Mouse (Mus musculus) cerebellum, adult 2 months (tissue): ENCODE measurements around the gene Wipf2. TPM values are rescaled to one million over a fixed set of nuclear protein-coding genes. Genes with fewer than 3 reads are reported as not detected.

ENCODE experiments used
- DNase-seq, 2 experiments: peaks; one replicate each; pipeline ENCODE4 v3.0.0; 2021
- H3K27ac ChIP-seq: fragments of 200-500 bp; 2 replicates; pipeline ENCODE4 v1.5.1; 2012; ENCODE audit warnings: low read length, control low read depth, inconsistent platforms; ENCODE audit not compliant: insufficient read depth
- H3K27me3 ChIP-seq: fragments of 200-500 bp; 2 replicates; pipeline ENCODE4 v1.6.1; 2012; ENCODE audit warnings: inconsistent platforms, mild to moderate bottlenecking, low read length, moderate library complexity; ENCODE audit not compliant: control insufficient read depth, insufficient read depth
- H3K4me1 ChIP-seq: fragments of 200-500 bp; 2 replicates; pipeline ENCODE4 v1.6.1; 2011; ENCODE audit warnings: low read length; ENCODE audit not compliant: control insufficient read depth, insufficient read depth
- H3K4me3 ChIP-seq: fragments of 200-500 bp; replicated peaks from 2 replicates; pipeline ENCODE3; 2011; ENCODE audit warnings: mild to moderate bottlenecking, low read depth, low read length, control low read depth; ENCODE audit not compliant: insufficient read depth
- CTCF ChIP-seq: fragments of 200-500 bp; IDR thresholded peaks from 2 replicates; pipeline ENCODE4 v1.5.1; 2011; ENCODE audit warnings: low read depth, mild to moderate bottlenecking, control low read depth, low read length, moderate library complexity, borderline replicate concordance; ENCODE audit not compliant: insufficient read depth
- POLR2A ChIP-seq: fragments of 200-500 bp; IDR thresholded peaks from 2 replicates; pipeline ENCODE4 v1.6.1; 2011; ENCODE audit warnings: low read length, control low read depth, borderline replicate concordance; ENCODE audit not compliant: insufficient read depth
- WGBS: fragments of 180-500 bp; shearing (Covaris S2); methylation state at CpG from one replicate; pipeline ENCODE4 v1.1.7; 2018; 5-methylcytosine and 5-hydroxymethylcytosine counted together
- polyA plus RNA-seq: library from polyadenylated mRNA; depleted of rRNA; stranded (reverse); fragments of >200 nt; gene quantifications from 2 replicates; pipeline ENCODE4 v1.2.3, GENCODE M21; 2012

Wipf2 gene
- polyA plus RNA-seq, 1 experiment = 25.8 TPM

DNA sequence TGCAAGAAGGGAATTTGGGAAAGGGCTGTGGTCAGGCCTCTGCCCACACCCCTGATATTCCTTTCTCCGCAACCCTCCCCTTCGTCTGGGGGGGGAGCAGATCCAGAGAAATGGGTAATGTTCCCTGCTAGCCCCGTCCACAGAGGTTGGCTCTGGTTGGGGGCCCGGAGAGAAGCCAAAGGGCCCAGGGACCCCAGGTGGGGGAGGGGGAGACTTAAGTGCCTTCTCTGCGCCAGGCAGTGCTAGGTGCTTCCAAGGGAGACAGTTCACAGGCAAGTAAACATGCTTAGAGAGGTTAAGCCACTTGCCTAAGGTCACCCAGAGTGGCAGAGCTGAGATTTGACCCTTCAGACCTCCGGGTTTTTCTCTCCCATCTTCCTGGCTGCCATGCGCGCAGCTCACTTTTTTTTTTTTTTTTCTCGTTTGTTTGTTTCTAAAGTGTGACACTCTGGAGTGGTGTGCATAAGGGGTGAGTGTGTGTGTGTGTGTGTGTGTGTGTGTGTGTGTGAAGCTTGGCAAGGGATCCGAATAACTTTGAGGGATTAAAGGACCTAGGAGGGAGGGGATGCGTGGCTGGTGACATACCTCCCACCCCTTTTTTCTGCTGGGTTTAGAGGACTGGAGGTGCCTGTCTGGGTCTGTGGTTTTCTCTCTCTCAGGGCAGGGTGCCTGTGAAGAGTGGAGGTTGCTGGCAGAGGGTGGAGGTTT lies 81.6 kb downstream of the Wipf2 start:
- no peak for DNase-seq
- 65% methylated on average over 11 of the region's 11 CpGs for WGBS
- H3K27ac ChIP-seq = no peak overlapping the region
- peaks cover 49% of the 10 kb centered on the region for H3K4me1 ChIP-seq
- H3K27me3 ChIP-seq = no peaks in the 10 kb centered on the region
- H3K4me3 ChIP-seq = no peak overlapping the region
- TF ChIP-seq POLR2A (no peak), CTCF (no peak)

DNA sequence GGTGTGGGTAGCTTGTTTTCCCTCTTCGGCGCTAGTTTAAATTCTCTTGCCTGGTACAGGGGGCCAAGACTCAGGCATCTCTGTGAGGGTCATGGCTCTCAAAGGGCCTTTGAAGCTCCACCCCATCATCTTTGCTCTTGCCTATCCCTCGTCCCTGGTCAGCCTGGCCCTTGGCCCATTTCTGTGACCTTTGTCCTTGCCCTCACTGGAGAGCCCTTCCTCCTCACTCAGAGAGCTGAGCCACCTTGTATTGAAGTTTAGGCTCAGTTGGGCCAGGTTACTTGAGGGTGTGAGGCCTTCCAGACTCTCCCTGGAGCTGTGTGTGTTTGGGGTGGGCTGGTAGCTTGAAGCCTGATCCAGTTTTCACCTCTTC lies 82.2 kb downstream of the Wipf2 start:
- TF ChIP-seq POLR2A = no peak
- no peak for TF ChIP-seq CTCF
- DNase-seq = no peak
- H3K4me3 ChIP-seq = no peak overlapping the region
- no peak overlapping the region for H3K27ac ChIP-seq
- 65% methylated on average over 3 of the region's 3 CpGs for WGBS
- no peaks in the 10 kb centered on the region for H3K27me3 ChIP-seq
- H3K4me1 ChIP-seq = peaks cover 47% of the 10 kb centered on the region

DNA sequence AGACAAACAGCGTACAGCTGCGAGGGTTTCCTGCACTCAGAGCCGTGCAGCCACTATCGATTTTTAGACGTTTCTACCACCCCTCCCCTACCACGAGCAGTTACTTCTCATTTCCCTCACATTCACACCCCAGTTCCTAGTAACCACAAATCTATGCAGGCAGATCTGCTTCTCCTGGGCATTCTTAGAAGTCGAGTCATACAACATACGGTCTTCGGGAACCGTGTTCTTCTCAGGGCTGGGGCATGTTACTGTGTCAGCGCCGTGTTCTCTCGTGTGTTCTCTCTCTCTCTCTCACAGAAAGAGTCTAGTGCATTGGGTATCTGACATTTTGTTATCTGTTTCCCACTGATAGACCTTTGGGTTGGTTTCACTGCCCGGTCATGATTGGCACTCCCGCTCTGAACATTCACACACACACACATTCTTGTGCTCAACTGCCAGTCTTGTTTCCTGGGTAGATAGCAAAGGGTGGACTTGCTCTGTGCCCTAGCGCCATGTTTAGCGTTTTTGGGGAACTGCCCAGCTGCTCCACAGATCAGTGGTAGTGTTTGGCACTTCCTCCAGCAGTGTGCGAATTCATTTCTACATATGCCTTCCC lies 84.6 kb downstream of the Wipf2 start:
- Histone ChIP-seq H3K27me3 (no peaks in the 10 kb centered on the region), H3K4me3 (no peak overlapping the region), H3K27ac (no peak overlapping the region), H3K4me1 (peaks cover 42% of the 10 kb centered on the region)
- DNase-seq = no peak
- 88% methylated on average over 18 of the region's 18 CpGs for WGBS
- TF ChIP-seq POLR2A = no peak
- no peak for TF ChIP-seq CTCF

DNA sequence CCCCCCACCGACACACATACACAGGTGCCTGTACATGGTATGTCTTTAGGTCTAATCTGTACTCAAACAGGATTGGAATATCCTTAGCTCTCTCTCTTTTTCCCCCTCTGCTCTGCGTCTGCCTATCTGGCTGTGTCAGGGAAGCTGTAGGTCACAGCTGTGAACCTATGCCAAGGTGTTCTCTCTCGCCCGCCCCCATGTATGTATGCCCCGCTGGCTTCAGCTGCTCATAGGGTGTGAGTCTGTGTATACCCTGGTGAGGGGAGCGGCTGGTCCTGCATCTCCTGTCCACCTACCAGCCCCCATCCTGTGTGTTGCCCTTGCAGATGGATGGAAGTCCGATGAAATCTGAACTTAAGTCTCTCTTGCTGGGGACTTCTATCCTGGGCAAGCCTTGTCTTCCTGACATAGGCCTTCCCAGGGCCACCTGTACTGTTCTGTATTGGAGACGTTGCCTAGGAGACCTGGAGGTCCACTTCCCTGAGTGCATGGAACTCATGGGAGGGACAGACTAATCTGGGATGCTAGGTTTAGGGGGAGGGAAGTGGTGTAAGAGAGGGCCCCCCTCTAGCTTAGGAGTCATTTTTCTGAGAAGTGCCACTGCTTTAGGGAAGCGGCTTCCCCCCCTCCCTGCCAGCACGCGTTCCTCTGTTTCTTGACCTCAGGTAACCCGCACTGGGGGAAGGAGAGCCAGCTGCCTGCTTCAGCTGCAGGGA lies 86.0 kb downstream of the Wipf2 start:
- Histone ChIP-seq H3K4me1 (peaks cover 42% of the 10 kb centered on the region), H3K27me3 (no peaks in the 10 kb centered on the region), H3K27ac (no peak overlapping the region), H3K4me3 (no peak overlapping the region)
- TF ChIP-seq CTCF (no peak), POLR2A (no peak)
- 66% methylated on average over 12 of the region's 12 CpGs for WGBS
- DNase-seq = peak in 1 of 2 experiments; percentile 36

DNA sequence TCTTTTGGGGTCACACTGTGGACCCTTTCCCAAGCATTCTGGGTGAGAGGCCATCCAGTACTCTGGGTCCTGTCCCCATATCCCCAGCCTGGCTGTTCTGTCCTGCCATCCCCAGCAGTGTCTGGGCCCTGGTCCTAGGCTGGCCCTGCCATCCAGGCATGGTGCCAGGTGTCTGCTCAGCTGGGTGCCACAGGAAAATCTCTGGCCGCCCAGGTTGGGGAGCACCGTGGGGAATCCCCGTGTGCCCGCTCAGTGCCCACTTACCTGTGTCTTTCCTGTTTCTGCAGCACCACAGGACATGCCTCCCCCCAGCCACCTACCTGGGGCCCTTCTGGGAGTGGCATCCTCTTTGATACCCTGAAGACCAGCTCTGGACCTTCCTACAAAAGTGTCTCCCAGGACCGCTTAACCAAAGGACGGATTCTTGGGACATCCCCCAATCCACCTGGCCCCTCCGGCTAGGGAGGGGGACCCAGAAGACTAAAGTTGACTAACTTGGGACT lies 86.6 kb downstream of the Wipf2 start:
- peaks cover 48% of the 10 kb centered on the region for H3K4me1 ChIP-seq
- WGBS = 29% methylated on average over 7 of the region's 7 CpGs
- peak; percentile 71 to 74 for DNase-seq
- no peaks in the 10 kb centered on the region for H3K27me3 ChIP-seq
- no peak overlapping the region for H3K27ac ChIP-seq
- H3K4me3 ChIP-seq = no peak overlapping the region
- no peak for TF ChIP-seq POLR2A

DNA sequence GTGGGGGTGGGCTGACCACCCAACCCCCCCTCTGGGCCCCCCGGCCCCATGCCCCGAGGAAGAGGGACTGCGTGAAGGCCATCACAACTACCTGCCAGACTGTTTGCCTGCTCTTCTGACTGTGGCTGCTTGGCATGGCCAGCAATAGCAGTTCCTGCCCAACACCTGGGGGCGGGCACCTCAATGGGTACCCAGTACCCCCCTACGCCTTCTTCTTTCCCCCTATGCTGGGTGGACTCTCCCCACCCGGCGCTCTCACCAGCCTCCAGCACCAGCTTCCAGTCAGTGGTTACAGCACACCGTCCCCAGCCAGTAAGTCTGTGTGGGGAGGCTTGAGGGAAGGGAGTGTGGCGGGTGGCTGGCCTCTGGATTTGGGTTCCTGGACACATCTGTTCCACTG lies 87.0 kb downstream of the Wipf2 start:
- no peak for DNase-seq
- Histone ChIP-seq H3K27ac (no peak overlapping the region), H3K27me3 (no peaks in the 10 kb centered on the region), H3K4me1 (peaks cover 52% of the 10 kb centered on the region), H3K4me3 (no peak overlapping the region)
- no peak for TF ChIP-seq POLR2A
- TF ChIP-seq CTCF = no peak
- 57% methylated on average over 9 of the region's 9 CpGs for WGBS

DNA sequence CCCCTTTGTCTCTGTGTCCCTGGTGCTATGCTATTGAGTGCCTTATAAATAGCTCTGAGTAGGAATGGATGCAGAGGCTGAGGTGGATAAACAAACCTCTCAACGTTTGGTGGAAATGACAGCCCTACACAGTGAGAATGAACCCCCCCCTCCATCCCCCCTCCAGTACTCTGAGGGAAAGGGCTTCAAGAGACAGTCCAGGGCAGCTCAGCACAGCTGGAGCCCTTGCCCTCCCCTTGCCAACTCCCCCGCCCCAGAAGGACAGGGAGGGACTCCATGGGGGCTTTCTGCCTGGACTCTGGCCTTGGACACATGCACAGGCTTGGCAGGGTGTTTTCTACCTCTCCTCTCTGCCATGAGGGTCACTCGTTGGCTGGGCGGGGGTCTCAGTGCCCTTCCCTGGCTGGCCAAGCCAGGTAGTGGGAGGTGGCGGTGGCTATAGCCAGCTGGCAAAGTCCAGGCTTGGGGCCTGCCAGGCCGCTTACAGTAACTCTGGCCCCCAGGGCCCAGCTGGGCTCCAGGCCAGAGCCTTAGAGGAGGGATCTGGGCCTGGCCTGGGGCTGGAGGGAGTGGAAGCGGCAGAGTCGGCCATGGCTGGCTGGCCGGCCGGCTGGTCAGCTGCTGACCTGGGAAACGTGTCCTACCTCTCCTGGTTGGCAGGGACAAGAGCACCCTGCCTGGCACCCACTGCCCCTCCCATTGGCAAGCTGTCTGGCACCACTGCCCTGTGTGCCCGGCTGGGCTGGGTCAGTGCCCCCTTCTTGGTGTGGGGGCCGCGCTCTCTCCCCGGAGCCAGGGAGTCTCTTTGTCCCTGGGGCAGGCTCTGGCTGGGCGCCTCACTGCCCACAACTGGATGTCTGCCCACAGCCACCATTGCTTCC lies 87.8 kb downstream of the Wipf2 start:
- DNase-seq = peak; percentile 84 to 89
- 6% methylated on average over 16 of the region's 16 CpGs for WGBS
- 0 out of 2 replicates have a peak overlapping the region, but pooled peaks have one; percentile 2 for H3K27ac ChIP-seq
- no peak for TF ChIP-seq POLR2A
- no peak for TF ChIP-seq CTCF
- no peak overlapping the region for H3K4me3 ChIP-seq
- peaks cover 56% of the 10 kb centered on the region for H3K4me1 ChIP-seq
- no peaks in the 10 kb centered on the region for H3K27me3 ChIP-seq
